In the genomic region with DNA sequence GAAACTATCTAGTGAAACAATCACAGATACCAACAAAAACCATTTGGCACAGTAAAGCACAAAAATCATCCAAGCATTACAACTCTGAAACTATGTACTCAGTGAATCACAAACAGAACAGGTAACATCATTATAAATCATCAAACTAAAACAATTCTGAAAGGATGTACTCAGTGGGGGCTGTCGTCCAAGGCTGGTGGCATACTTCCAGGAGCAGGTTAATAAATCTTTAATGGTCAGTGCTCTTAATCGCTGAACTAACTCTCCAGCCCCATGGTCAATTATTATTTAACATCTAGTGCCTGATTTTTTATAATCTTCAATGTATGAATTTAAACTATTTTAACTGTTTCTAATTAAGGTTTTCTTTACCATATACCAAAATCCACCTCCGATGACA, we compare ENCODE assay signal across 14 mouse cellular contexts. TPM values are rescaled to one million over a fixed set of nuclear protein-coding genes. Genes with fewer than 3 reads are reported as not detected.
"Had no signal": no experiment of that assay in that cellular context is flagged by ENCODE, and none has a peak within 500 bp of the region (broad histone marks: within the 10 kb centered on the region; RNA-seq: fewer than 3 reads in every experiment).

No protein-coding gene starts in this region.

RNA-seq across cellular contexts. Expression of a gene that starts 20.9 kb away (rescaled TPM):
- total RNA-seq: hindbrain, postnatal 0 days; left cerebral cortex, postnatal 4 days; monocyte, adult 5-6 weeks had no signal
- polyA plus RNA-seq: hindbrain, postnatal 0 days; inflammation-experienced regulatory T-cells, adult 6 months; limb, embryonic 12.5 days; limb, embryonic 15.5 days; liver, embryonic 12.5 days; liver, embryonic 15.5 days; lung, embryonic 15.5 days; midbrain, embryonic 10.5 days; midbrain, embryonic 13.5 days; midbrain, embryonic 16.5 days; myocyte; neural tube, embryonic 13.5 days had no signal
